ENCODE assay signal across 33 mouse cellular contexts in the genomic region with DNA sequence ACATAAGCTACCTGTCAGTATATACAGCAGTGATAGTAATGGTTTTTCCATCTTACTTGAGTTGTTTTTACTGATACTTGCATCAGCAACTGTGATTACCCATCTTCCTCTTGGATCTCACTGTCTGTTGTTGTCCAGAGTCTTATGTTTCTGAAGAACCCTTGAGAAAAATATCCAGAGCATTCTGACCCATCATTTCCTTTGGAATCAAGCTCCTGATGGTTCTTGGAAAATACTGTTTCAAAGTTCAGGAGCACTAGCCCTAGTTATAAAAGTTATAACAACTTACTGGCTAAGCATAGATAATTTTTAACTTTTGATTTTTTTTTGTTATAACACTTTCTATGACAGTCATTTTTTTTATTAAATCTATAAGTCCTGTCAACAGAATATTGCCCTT.
"Had no signal": no experiment of that assay in that cellular context is flagged by ENCODE, and none has a peak within 500 bp of the region (broad histone marks: within the 10 kb centered on the region; RNA-seq: fewer than 3 reads in every experiment).

No protein-coding gene starts in this region.

- H3K4me2 ChIP-seq: heart, embryonic 11.5 days; heart, embryonic 12.5 days; heart, embryonic 13.5 days; heart, embryonic 15.5 days; hindbrain, embryonic 12.5 days; hindbrain, embryonic 13.5 days; hindbrain, embryonic 14.5 days; hindbrain, embryonic 15.5 days; intestine, embryonic 15.5 days; kidney, embryonic 15.5 days had no signal

- ATAC-seq: hindbrain, embryonic 16.5 days; hindbrain, postnatal 0 days; inflammation-experienced regulatory T-cells, adult 6 months; intestine, embryonic 15.5 days; intestine, embryonic 16.5 days; intestine, postnatal 0 days had no signal

- DNase-seq: heart, postnatal 10 days; heart, postnatal 14 days; heart, postnatal 36 days; heart, postnatal 4 days; kidney, adult 11 months; kidney, adult 18-20 months; kidney, postnatal 10 days; kidney, postnatal 14 days; kidney, postnatal 25 days; kidney, postnatal 36 days; kidney, postnatal 4 days; layer of hippocampus, adult 9-11 months; layer of hippocampus, postnatal 36 days had no signal

- H3K4me1 ChIP-seq: hindbrain, embryonic 10.5 days; hindbrain, embryonic 12.5 days; hindbrain, embryonic 13.5 days; hindbrain, embryonic 15.5 days; intestine, embryonic 15.5 days; kidney, embryonic 15.5 days had no signal

- H3K27me3 ChIP-seq: heart, embryonic 12.5 days; heart, embryonic 13.5 days; heart, embryonic 15.5 days; hindbrain, embryonic 12.5 days; hindbrain, embryonic 13.5 days; hindbrain, embryonic 15.5 days; intestine, embryonic 15.5 days; kidney, embryonic 15.5 days had no signal

- H3K9me3 ChIP-seq: heart, embryonic 10.5 days; heart, embryonic 12.5 days; heart, embryonic 13.5 days; heart, embryonic 15.5 days; hindbrain, embryonic 10.5 days; hindbrain, embryonic 12.5 days; hindbrain, embryonic 13.5 days; hindbrain, embryonic 15.5 days; intestine, embryonic 15.5 days; kidney, embryonic 15.5 days had no signal

- H3K4me3 ChIP-seq: heart, embryonic 10.5 days; heart, embryonic 12.5 days; heart, embryonic 13.5 days; heart, embryonic 15.5 days; hindbrain, embryonic 10.5 days; hindbrain, embryonic 12.5 days; hindbrain, embryonic 13.5 days; hindbrain, embryonic 15.5 days; intestine, embryonic 15.5 days; kidney, embryonic 15.5 days; layer of hippocampus, adult 2 months; left cerebral cortex, adult 2 months had no signal

- H3K27ac ChIP-seq: heart, embryonic 10.5 days; heart, embryonic 13.5 days; heart, embryonic 15.5 days; hindbrain, embryonic 10.5 days; hindbrain, embryonic 12.5 days; hindbrain, embryonic 13.5 days; hindbrain, embryonic 14.5 days; hindbrain, embryonic 15.5 days; hindbrain, postnatal 0 days; intestine, embryonic 15.5 days; kidney, embryonic 15.5 days; kidney, postnatal 0 days; layer of hippocampus, adult 2 months; left cerebral cortex, adult 2 months had no signal

- H3K9ac ChIP-seq: heart, embryonic 12.5 days; heart, embryonic 13.5 days; heart, embryonic 15.5 days; hindbrain, embryonic 12.5 days; hindbrain, embryonic 13.5 days; hindbrain, embryonic 14.5 days; hindbrain, embryonic 15.5 days; intestine, embryonic 15.5 days; kidney, embryonic 15.5 days had no signal
